ENCODE assay signal across 7 mouse cellular contexts in genomic region chr7:45366652-45367019, GRCm38 (mm10). TPM values are rescaled to one million over a fixed set of nuclear protein-coding genes. Genes with fewer than 3 reads are reported as not detected.
DNase-seq lines count a peak whose midpoint lies in the region; ATAC-seq and TF ChIP-seq lines count a peak whose summit lies in the region.

Gene Ppfia3, minus strand, starts transcription at chr7:45367019.

- DNase-seq in left cerebral cortex, adult 2 months (ENCODE audit: extremely low spot score in 1 of 2, low spot score in 2 of 2) = no peak
- DNase-seq in spleen, postnatal 14 days (ENCODE audit: low spot score in 2 of 2) = no peak
- no peak for DNase-seq in gastrocnemius, postnatal 14 days

- H3K27ac ChIP-seq in forebrain, embryonic 13.5 days = peak within 1 kb of the TSS; percentile 83
- peak within 1 kb of the TSS; percentile 97 for H3K27ac ChIP-seq in left cerebral cortex, adult 2 months
- peak within 1 kb of the TSS; percentile 62 for H3K27ac ChIP-seq in neural tube, embryonic 12.5 days

- no peak for TF ChIP-seq CTCF in left cerebral cortex, adult 2 months (IDR thresholded peaks at IDR 0.05)

- H3K36me3 ChIP-seq in megakaryocyte, embryonic 14.5 days (replicated peaks; ENCODE audit: low read length) = peaks cover 4% of the 10 kb centered on the region
- H3K36me3 ChIP-seq in forebrain, embryonic 13.5 days (ENCODE audit: poor library complexity, severe bottlenecking) = 0 out of 2 replicates have a peak, but pooled peaks cover 4% of the 10 kb centered on the region
- no peaks in the 10 kb centered on the region for H3K36me3 ChIP-seq in neural tube, embryonic 12.5 days

- 0% methylated on average over 12 of the region's 26 CpGs for WGBS in forebrain, embryonic 13.5 days
- under 1% methylated on average over 25 of the region's 26 CpGs for WGBS in neural tube, embryonic 12.5 days

- peak within 1 kb of the TSS; percentile 84 for H3K4me2 ChIP-seq in forebrain, embryonic 13.5 days
- peak within 1 kb of the TSS; percentile 83 for H3K4me2 ChIP-seq in neural tube, embryonic 12.5 days (replicated peaks)

- H3K27me3 ChIP-seq in megakaryocyte, embryonic 14.5 days (replicated peaks) = peaks cover 79% of the 10 kb centered on the region
- peaks cover 33% of the 10 kb centered on the region for H3K27me3 ChIP-seq in forebrain, embryonic 13.5 days
- peaks cover 48% of the 10 kb centered on the region for H3K27me3 ChIP-seq in neural tube, embryonic 12.5 days (replicated peaks)

- H3K9ac ChIP-seq in forebrain, embryonic 13.5 days = peak within 1 kb of the TSS; percentile 92
- peak within 1 kb of the TSS; percentile 84 for H3K9ac ChIP-seq in neural tube, embryonic 12.5 days

- peaks cover 66% of the 10 kb centered on the region for H3K4me1 ChIP-seq in megakaryocyte, embryonic 14.5 days
- H3K4me1 ChIP-seq in forebrain, embryonic 13.5 days = peaks cover 55% of the 10 kb centered on the region
- peaks cover 44% of the 10 kb centered on the region for H3K4me1 ChIP-seq in neural tube, embryonic 12.5 days

- ATAC-seq in megakaryocyte, adult 5-6 weeks (ENCODE audit: poor library complexity, severe bottlenecking) = no peak
- ATAC-seq in forebrain, embryonic 13.5 days = peak; percentile 41
- ATAC-seq in neural tube, embryonic 12.5 days (ENCODE audit: low FRiP score, low read depth) = peak; percentile 19

- H3K4me3 ChIP-seq in megakaryocyte, embryonic 14.5 days (replicated peaks) = peak within 1 kb of the TSS; percentile 94
- H3K4me3 ChIP-seq in forebrain, embryonic 13.5 days = peak within 1 kb of the TSS; percentile 85
- peak within 1 kb of the TSS; percentile 84 for H3K4me3 ChIP-seq in left cerebral cortex, adult 2 months
- peak within 1 kb of the TSS; percentile 76 for H3K4me3 ChIP-seq in neural tube, embryonic 12.5 days

- H3K9me3 ChIP-seq in megakaryocyte, embryonic 14.5 days = no peaks in the 10 kb centered on the region
- no peaks in the 10 kb centered on the region for H3K9me3 ChIP-seq in forebrain, embryonic 13.5 days (replicated peaks)
- no peaks in the 10 kb centered on the region for H3K9me3 ChIP-seq in neural tube, embryonic 12.5 days

- intact Hi-C loops in left cerebral cortex, adult 2 months (cut with DNase I) = no loop called here
- intact Hi-C loops in gastrocnemius, postnatal 14 days (cut with DNase I; ENCODE audit: low total_unique reads) = no loop called here

RNA-seq across cellular contexts. Expression of gene Ppfia3, which starts in this region (rescaled TPM):
- polyA plus RNA-seq in megakaryocyte, embryonic 14.5 days (2012; ENCODE audit: insufficient read depth, low replicate concordance) = 0.79 TPM in 1 of 2 replicates, not detected in the other
- 0.50 TPM in 1 of 2 replicates, not detected in the other for total RNA-seq in megakaryocyte, adult 5-6 weeks (2015)
- not detected in 2 replicates for total RNA-seq in megakaryocyte, adult 5-6 weeks (2017)
- 12.0 and 12.7 TPM in 2 replicates for polyA plus RNA-seq in forebrain, embryonic 13.5 days (2015; fragmentation: Nextera tagmentation; extraction: Ambion mirVana)
- total RNA-seq in left cerebral cortex, adult 2 months (2021) = 100 to 1,000 TPM; 156 to 159 TPM
- polyA plus RNA-seq in neural tube, embryonic 12.5 days (2016; fragmentation: Nextera tagmentation; extraction: Ambion mirVana) = 17.1 and 18.1 TPM in 2 replicates
- total RNA-seq in gastrocnemius, postnatal 14 days (2021) = under 1 TPM; 0.69 to 0.78 TPM

Comparison
In these comparisons a context has a peak if more than half of its experiments do, and no peak if none do; other contexts are left out.
1. RNA of gene Ppfia3 (total RNA-seq): 156 to 159 TPM in left cerebral cortex, adult 2 months; 0.69 to 0.78 TPM in gastrocnemius, postnatal 14 days and 0.50 TPM in megakaryocyte, adult 5-6 weeks; every median in the first group is over 10 times any median in the second.
2. Peak in every context shown above with its lines, with median percentiles within 50 percentile points of each other: H3K4me3 ChIP-seq and H3K27ac ChIP-seq.